Mouse (Mus musculus) neural tube, embryonic 14.5 days (tissue): ENCODE data around the gene Pet2. TPM values are rescaled to one million over a fixed set of nuclear protein-coding genes. Genes with fewer than 3 reads are reported as not detected.

ENCODE experiments used
- ATAC-seq: fragments of 200-750 bp; cut with Nextera tagmentation; 2 replicates; pipeline ENCODE4 v1.8.0; 2017; ENCODE audit warnings: low read depth, mild to moderate bottlenecking, moderate TSS enrichment, moderate library complexity
- H3K27ac ChIP-seq: fragments of 300-500 bp; sonication (generic); 2 replicates; pipeline ENCODE4 v1.5.1; 2014; ENCODE audit warnings: low read depth, mild to moderate bottlenecking, control low read depth, low read length, moderate library complexity, mixed read lengths
- H3K27me3 ChIP-seq: fragments of 300-500 bp; sonication (generic); 2 replicates; pipeline ENCODE4 v1.6.1; 2014; ENCODE audit warnings: low read length; ENCODE audit not compliant: control insufficient read depth, insufficient read depth
- H3K36me3 ChIP-seq: fragments of 300-500 bp; sonication (generic); 2 replicates; pipeline ENCODE4 v1.6.1; 2014; ENCODE audit warnings: low read length, mixed read lengths; ENCODE audit not compliant: control insufficient read depth, insufficient read depth
- H3K4me1 ChIP-seq: fragments of 300-500 bp; sonication (generic); 2 replicates; pipeline ENCODE4 v1.6.1; 2014; ENCODE audit warnings: low read length; ENCODE audit not compliant: control insufficient read depth, insufficient read depth
- H3K4me2 ChIP-seq: fragments of 300-500 bp; sonication (generic); 2 replicates; pipeline ENCODE4 v1.6.1; 2014; ENCODE audit warnings: mild to moderate bottlenecking, low read depth, low read length, control low read depth
- H3K4me3 ChIP-seq: fragments of 300-500 bp; sonication (generic); 2 replicates; pipeline ENCODE4 v1.5.1; 2014; ENCODE audit warnings: low read depth, low read length, control low read depth, mixed read lengths
- H3K9ac ChIP-seq: fragments of 300-500 bp; sonication (generic); replicated peaks from 2 replicates; pipeline ENCODE4 v1.6.1; 2014; ENCODE audit warnings: low read depth, mild to moderate bottlenecking, control low read depth, low read length, mixed read lengths
- H3K9me3 ChIP-seq: fragments of 300-500 bp; sonication (generic); 2 replicates; pipeline ENCODE4 v1.6.1; 2016; ENCODE audit warnings: low read length; ENCODE audit not compliant: control insufficient read depth
- WGBS: fragments of 180-500 bp; shearing (Covaris S2); extraction: QIAGEN DNeasy Blood & Tissue Kit; methylation state at CpG from one replicate; pipeline ENCODE4 v1.1.7; 2014; 5-methylcytosine and 5-hydroxymethylcytosine counted together
- polyA plus RNA-seq: library from polyadenylated mRNA; unstranded; fragments of >200 nt; fragmentation: Nextera tagmentation; extraction: Ambion mirVana; gene quantifications from 2 replicates; pipeline ENCODE4 v1.2.1, GENCODE M21; 2014

The Pet2 gene
- polyA plus RNA-seq, result not detected in 2 replicates

DNA sequence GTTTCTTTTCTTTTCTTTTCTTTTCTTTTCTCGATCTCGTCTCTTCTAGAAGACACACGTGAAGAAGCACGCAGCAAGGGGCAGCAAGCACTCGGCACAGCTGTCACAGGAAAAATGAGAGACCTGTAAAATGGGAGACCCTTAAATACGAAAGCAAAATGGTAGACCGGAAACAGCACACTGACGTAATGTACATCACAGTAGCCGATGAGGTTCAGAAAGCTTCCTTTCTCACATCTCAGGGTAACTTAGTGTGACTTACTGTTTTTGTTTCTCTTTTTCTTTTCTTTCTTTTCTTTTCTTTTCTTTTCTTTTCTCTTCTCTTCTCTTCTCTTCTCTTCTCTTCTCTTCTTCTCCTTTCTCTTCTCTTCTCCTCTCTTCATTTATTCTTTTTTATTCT, at the start of gene Pet2:
TSS of gene Pet2 (minus strand) at position 101 of the 400 bp plus-strand sequence.
- Histone ChIP-seq H3K4me1 (no peaks in the 10 kb centered on the region), H3K9me3 (no peaks in the 10 kb centered on the region), H3K36me3 (no peaks in the 10 kb centered on the region), H3K27ac (no peak within 1 kb of the TSS), H3K27me3 (no peaks in the 10 kb centered on the region), H3K4me2 (no peak within 1 kb of the TSS), H3K9ac (no peak within 1 kb of the TSS), H3K4me3 (no peak within 1 kb of the TSS)
- 90% methylated on average over 9 of the region's 9 CpGs for WGBS
- no peak for ATAC-seq
